Mouse (Mus musculus): Measurements from ENCODE around the gene Hmgb1. TPM values are rescaled to one million over a fixed set of nuclear protein-coding genes. Genes with fewer than 3 reads are reported as not detected.

The Hmgb1 gene
- polyA plus RNA-seq, 1 experiment: 18.9 TPM

DNA sequence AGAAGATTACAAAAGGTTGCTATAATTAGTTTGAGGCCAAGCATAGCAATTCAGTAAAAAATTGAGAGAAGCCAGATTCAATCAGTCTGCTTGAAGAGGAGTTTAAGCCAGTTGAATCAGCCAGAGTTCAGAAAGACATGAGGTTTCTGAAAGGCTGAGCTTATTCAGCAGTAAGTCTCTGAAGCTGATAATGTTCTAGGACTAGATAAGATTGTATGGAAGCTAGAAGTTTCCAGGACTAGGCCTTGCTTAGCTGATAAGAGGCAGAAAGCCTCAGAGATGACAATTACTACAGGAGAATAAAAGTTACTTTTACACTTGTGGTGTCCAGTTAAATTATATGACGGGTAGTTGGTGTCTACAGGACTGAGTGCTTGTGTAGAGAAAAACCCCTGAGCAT, 5.9 kb upstream of the Hmgb1 start:
- no peak overlapping the region for H3K27ac ChIP-seq (ENCODE audit: insufficient read depth, low read length)
- no peak for TF ChIP-seq POLR2A (IDR thresholded peaks at IDR 0.05; ENCODE audit: low read depth, low read length)
- no peak for TF ChIP-seq CTCF (IDR thresholded peaks at IDR 0.05; ENCODE audit: extremely low read depth, insufficient read depth, insufficient read length, insufficient replicate concordance)
- H3K27me3 ChIP-seq (ENCODE audit: control insufficient read depth, insufficient read depth, low read length): no peaks in the 10 kb centered on the region
- H3K4me3 ChIP-seq (ENCODE audit: extremely low read depth, insufficient read depth, insufficient read length): no peak overlapping the region
- H3K4me1 ChIP-seq (ENCODE audit: control insufficient read depth, insufficient read depth, insufficient read length): 0 out of 2 replicates have a peak, but pooled peaks cover 2% of the 10 kb centered on the region
- peaks cover 30% of the 10 kb centered on the region for H3K36me3 ChIP-seq (ENCODE audit: control insufficient read depth, insufficient read depth, low read length)
- DNase-seq (ENCODE audit: low read depth in 1 of 2, low spot score in 2 of 2): no peak
- WGBS: 92% methylated on average over 1 of the region's 1 CpGs

- H3K27me3 ChIP-seq (ENCODE audit: control insufficient read depth, insufficient read depth, low read length): no peaks in the 10 kb centered on the region
- no peak overlapping the region for H3K27ac ChIP-seq (ENCODE audit: insufficient read depth, low read length)
- H3K36me3 ChIP-seq (ENCODE audit: control insufficient read depth, insufficient read depth, low read length): peaks cover 13% of the 10 kb centered on the region
- TF ChIP-seq CTCF (IDR thresholded peaks at IDR 0.05; ENCODE audit: extremely low read depth, insufficient read depth, insufficient read length, insufficient replicate concordance): no peak
- no peak for TF ChIP-seq POLR2A (IDR thresholded peaks at IDR 0.05; ENCODE audit: low read depth, low read length)
- no peak overlapping the region for H3K4me3 ChIP-seq (ENCODE audit: extremely low read depth, insufficient read depth, insufficient read length)
- 55% methylated on average over 3 of the region's 3 CpGs for whole genome bisulfite sequencing
- no peak for DNase-seq (ENCODE audit: low read depth in 1 of 2, low spot score in 2 of 2)
- H3K4me1 ChIP-seq (ENCODE audit: control insufficient read depth, insufficient read depth, insufficient read length): 0 out of 2 replicates have a peak, but pooled peaks cover 2% of the 10 kb centered on the region
Observed at GRCm38 (mm10) chr5:149185806-149186205, 1.5 kb upstream of the Hmgb1 start.

- WGBS: under 1% methylated on average over 20 of the region's 20 CpGs
- DNase-seq (ENCODE audit: low read depth in 1 of 2, low spot score in 2 of 2): peak; percentile 56 to 59
- peak overlapping the region; percentile 84 for H3K4me3 ChIP-seq (ENCODE audit: extremely low read depth, insufficient read depth, insufficient read length)
- peak overlapping the region; percentile 95 for H3K27ac ChIP-seq (ENCODE audit: insufficient read depth, low read length)
- H3K36me3 ChIP-seq (ENCODE audit: control insufficient read depth, insufficient read depth, low read length): peaks cover 10% of the 10 kb centered on the region
- TF ChIP-seq CTCF (IDR thresholded peaks at IDR 0.05; ENCODE audit: extremely low read depth, insufficient read depth, insufficient read length, insufficient replicate concordance): no peak
- no peak for TF ChIP-seq POLR2A (IDR thresholded peaks at IDR 0.05; ENCODE audit: low read depth, low read length)
- H3K27me3 ChIP-seq (ENCODE audit: control insufficient read depth, insufficient read depth, low read length): no peaks in the 10 kb centered on the region
- peaks cover 2% of the 10 kb centered on the region; the same call in 1 of the 2 replicates for H3K4me1 ChIP-seq (ENCODE audit: control insufficient read depth, insufficient read depth, insufficient read length)
Observed at GRCm38 (mm10) chr5:149184844-149185186, 526 bp upstream of the Hmgb1 start.

DNA sequence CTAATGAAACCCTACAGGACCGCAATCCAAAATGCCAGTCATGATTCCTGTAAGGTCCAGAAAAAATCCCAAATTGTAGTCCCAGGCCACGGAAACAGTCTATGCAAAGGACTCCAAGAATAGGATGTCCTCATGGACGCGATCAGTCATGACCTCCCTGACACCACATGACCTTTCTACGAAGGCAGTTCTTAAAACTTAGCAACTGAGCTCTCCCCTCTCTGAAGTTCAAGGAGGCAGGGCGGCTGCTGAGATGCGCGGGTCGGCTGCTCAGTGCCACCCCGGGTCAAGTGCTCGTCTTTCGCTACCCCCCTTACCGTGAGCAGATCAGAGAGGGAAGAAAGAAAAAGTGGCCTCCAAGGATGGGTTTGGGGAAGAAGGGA, 577 bp downstream of the Hmgb1 start:
- under 1% methylated on average over 13 of the region's 13 CpGs for WGBS
- peak overlapping the region; percentile 71 for H3K4me3 ChIP-seq (ENCODE audit: extremely low read depth, insufficient read depth, insufficient read length)
- H3K4me1 ChIP-seq (ENCODE audit: control insufficient read depth, insufficient read depth, insufficient read length): peaks cover 2% of the 10 kb centered on the region; the same call in 1 of the 2 replicates
- no peak for DNase-seq (ENCODE audit: low read depth in 1 of 2, low spot score in 2 of 2)
- peaks cover 3% of the 10 kb centered on the region; the same call in 1 of the 2 replicates for H3K36me3 ChIP-seq (ENCODE audit: control insufficient read depth, insufficient read depth, low read length)
- peak overlapping the region; percentile 96 for H3K27ac ChIP-seq (ENCODE audit: insufficient read depth, low read length)
- no peaks in the 10 kb centered on the region for H3K27me3 ChIP-seq (ENCODE audit: control insufficient read depth, insufficient read depth, low read length)
- TF ChIP-seq POLR2A (IDR thresholded peaks at IDR 0.05; ENCODE audit: low read depth, low read length) (no peak), CTCF (IDR thresholded peaks at IDR 0.05; ENCODE audit: extremely low read depth, insufficient read depth, insufficient read length, insufficient replicate concordance) (no peak)

GRCm38 (mm10) chr5:149183122-149183521, 1.2 kb downstream of the Hmgb1 start:
- Histone ChIP-seq H3K4me3 (ENCODE audit: extremely low read depth, insufficient read depth, insufficient read length) (no peak overlapping the region), H3K27me3 (ENCODE audit: control insufficient read depth, insufficient read depth, low read length) (no peaks in the 10 kb centered on the region), H3K36me3 (ENCODE audit: control insufficient read depth, insufficient read depth, low read length) (peaks cover 2% of the 10 kb centered on the region; the same call in 1 of the 2 replicates), H3K27ac (ENCODE audit: insufficient read depth, low read length) (no peak overlapping the region), H3K4me1 (ENCODE audit: control insufficient read depth, insufficient read depth, insufficient read length) (peaks cover 2% of the 10 kb centered on the region; the same call in 1 of the 2 replicates)
- no peak for DNase-seq (ENCODE audit: low read depth in 1 of 2, low spot score in 2 of 2)
- WGBS: 12% methylated on average over 1 of the region's 1 CpGs
- TF ChIP-seq CTCF (IDR thresholded peaks at IDR 0.05; ENCODE audit: extremely low read depth, insufficient read depth, insufficient read length, insufficient replicate concordance): no peak
- TF ChIP-seq POLR2A (IDR thresholded peaks at IDR 0.05; ENCODE audit: low read depth, low read length): no peak

DNA sequence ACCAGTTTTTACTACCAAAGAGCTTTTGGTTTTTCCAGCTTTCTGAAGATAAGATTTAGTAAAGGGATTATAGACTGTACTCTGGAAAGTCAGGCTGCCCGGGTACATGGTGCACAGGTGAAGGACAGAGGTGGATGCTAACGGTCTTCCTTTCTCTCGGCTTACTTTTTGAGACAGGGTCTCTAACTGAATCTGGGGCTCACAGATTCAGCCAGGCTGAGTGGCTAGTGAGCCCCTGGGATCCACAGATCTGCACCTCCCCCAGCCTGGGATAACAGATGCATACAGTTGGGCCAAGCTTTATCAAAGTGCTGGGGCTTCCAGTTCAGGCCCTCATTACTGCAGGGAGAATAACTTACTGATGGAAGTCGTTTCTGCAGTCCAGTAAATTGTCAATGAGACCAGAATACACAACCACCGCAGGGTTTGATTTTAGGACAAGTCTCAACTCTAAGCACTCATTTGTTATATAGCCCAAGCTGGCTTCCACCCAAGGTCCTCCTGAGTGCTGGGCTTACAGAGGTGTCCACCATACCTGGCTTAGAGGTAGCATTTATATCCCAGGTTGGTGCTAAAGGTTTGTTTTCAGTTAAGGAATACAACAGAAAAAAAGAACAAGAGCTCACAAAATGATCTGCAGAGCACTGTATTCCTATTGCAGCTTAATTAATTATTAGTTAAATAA, 2.0 kb downstream of the Hmgb1 start:
- WGBS: 93% methylated on average over 5 of the region's 5 CpGs
- H3K36me3 ChIP-seq (ENCODE audit: control insufficient read depth, insufficient read depth, low read length): no peaks in the 10 kb centered on the region
- no peak for TF ChIP-seq CTCF (IDR thresholded peaks at IDR 0.05; ENCODE audit: extremely low read depth, insufficient read depth, insufficient read length, insufficient replicate concordance)
- TF ChIP-seq POLR2A (IDR thresholded peaks at IDR 0.05; ENCODE audit: low read depth, low read length): no peak
- peaks cover 2% of the 10 kb centered on the region; the same call in 1 of the 2 replicates for H3K4me1 ChIP-seq (ENCODE audit: control insufficient read depth, insufficient read depth, insufficient read length)
- H3K27ac ChIP-seq (ENCODE audit: insufficient read depth, low read length): no peak overlapping the region
- no peak for DNase-seq (ENCODE audit: low read depth in 1 of 2, low spot score in 2 of 2)
- H3K4me3 ChIP-seq (ENCODE audit: extremely low read depth, insufficient read depth, insufficient read length): no peak overlapping the region
- H3K27me3 ChIP-seq (ENCODE audit: control insufficient read depth, insufficient read depth, low read length): no peaks in the 10 kb centered on the region

- Histone ChIP-seq H3K27ac (ENCODE audit: insufficient read depth, low read length) (no peak overlapping the region), H3K27me3 (ENCODE audit: control insufficient read depth, insufficient read depth, low read length) (no peaks in the 10 kb centered on the region), H3K4me1 (ENCODE audit: control insufficient read depth, insufficient read depth, insufficient read length) (no peaks in the 10 kb centered on the region; the same call in 1 of the 2 replicates), H3K36me3 (ENCODE audit: control insufficient read depth, insufficient read depth, low read length) (no peaks in the 10 kb centered on the region), H3K4me3 (ENCODE audit: extremely low read depth, insufficient read depth, insufficient read length) (no peak overlapping the region)
- DNase-seq (ENCODE audit: low read depth in 1 of 2, low spot score in 2 of 2): no peak
- 90% methylated on average over 3 of the region's 3 CpGs for WGBS
- no peak for TF ChIP-seq CTCF (IDR thresholded peaks at IDR 0.05; ENCODE audit: extremely low read depth, insufficient read depth, insufficient read length, insufficient replicate concordance)
- no peak for TF ChIP-seq POLR2A (IDR thresholded peaks at IDR 0.05; ENCODE audit: low read depth, low read length)
Observed at GRCm38 (mm10) chr5:149179826-149180225, 4.5 kb downstream of the Hmgb1 start.
